Mouse (Mus musculus) limb, embryonic 13.5 days (tissue): ENCODE measurements at regions not wholly inside any gene's neighbourhood (a gene's known extent, or its start where the extent isn't known, plus 50 kb on each side); places are given as distances from the start of the nearest gene placed in this dataset.
A peak's percentile ranks its signal among the peaks of the same experiment; 100 is the strongest.

Experiments
- ATAC-seq: fragments of 200-750 bp; cut with Nextera tagmentation; 2 replicates; pipeline ENCODE4 v1.8.0; 2017; ENCODE audit warnings: low read depth, moderate number of reproducible peaks, moderate TSS enrichment; ENCODE audit not compliant: low FRiP score
- H3K27ac ChIP-seq: fragments of 300-500 bp; sonication (generic); 2 replicates; pipeline ENCODE4 v1.5.1; 2015; ENCODE audit warnings: inconsistent platforms, mild to moderate bottlenecking, moderate library complexity
- H3K27me3 ChIP-seq: fragments of 300-500 bp; sonication (generic); 2 replicates; pipeline ENCODE4 v1.6.1; 2015; ENCODE audit warnings: mild to moderate bottlenecking, inconsistent platforms
- H3K36me3 ChIP-seq: fragments of 300-500 bp; sonication (generic); 2 replicates; pipeline ENCODE4 v1.6.1; 2015; ENCODE audit warnings: inconsistent platforms, mild to moderate bottlenecking, moderate library complexity
- H3K4me1 ChIP-seq: fragments of 300-500 bp; sonication (generic); 2 replicates; pipeline ENCODE4 v1.6.1; 2015; ENCODE audit warnings: inconsistent platforms
- H3K4me2 ChIP-seq: fragments of 300-500 bp; sonication (generic); replicated peaks from 2 replicates; pipeline ENCODE4 v1.6.1; 2015; ENCODE audit warnings: inconsistent platforms, mild to moderate bottlenecking, moderate library complexity
- H3K4me3 ChIP-seq: fragments of 300-500 bp; sonication (generic); 2 replicates; pipeline ENCODE4 v1.5.1; 2015; ENCODE audit warnings: moderate library complexity, mild to moderate bottlenecking, inconsistent platforms
- H3K9ac ChIP-seq: fragments of 300-500 bp; sonication (generic); 2 replicates; pipeline ENCODE4 v1.6.1; 2015; ENCODE audit warnings: mild to moderate bottlenecking, inconsistent platforms
- H3K9me3 ChIP-seq: fragments of 300-500 bp; sonication (generic); 2 replicates; pipeline ENCODE4 v1.6.1; 2016; ENCODE audit warnings: inconsistent platforms
- WGBS: fragments of 180-500 bp; shearing (Covaris S2); methylation state at CpG from one replicate; pipeline ENCODE4 v1.1.7; 2015; 5-methylcytosine and 5-hydroxymethylcytosine counted together

- no peak overlapping the region for H3K4me3 ChIP-seq
- 84% methylated on average over 3 of the region's 3 CpGs for WGBS
- ATAC-seq, result no peak
- no peaks in the 10 kb centered on the region for H3K4me1 ChIP-seq
- no peak overlapping the region for H3K4me2 ChIP-seq
- H3K27me3 ChIP-seq, result no peaks in the 10 kb centered on the region
- no peaks in the 10 kb centered on the region for H3K9me3 ChIP-seq
- H3K9ac ChIP-seq, result no peak overlapping the region
- no peak overlapping the region for H3K27ac ChIP-seq
- H3K36me3 ChIP-seq, result no peaks in the 10 kb centered on the region
Observed at GRCm38 (mm10) chr3:118418981-118419380, 142.9 kb upstream of the Dpyd start.

GRCm38 (mm10) chr3:118421701-118422100, 140.2 kb upstream of the Dpyd start:
- ATAC-seq, result no peak
- Histone ChIP-seq H3K36me3 (no peaks in the 10 kb centered on the region), H3K4me3 (no peak overlapping the region), H3K27me3 (0 out of 2 replicates have a peak, but pooled peaks cover 2% of the 10 kb centered on the region), H3K9ac (no peak overlapping the region), H3K4me1 (peaks cover 8% of the 10 kb centered on the region; the same call in 1 of the 2 replicates), H3K9me3 (no peaks in the 10 kb centered on the region), H3K27ac (no peak overlapping the region), H3K4me2 (no peak overlapping the region)
- 37% methylated on average over 3 of the region's 3 CpGs for WGBS

- H3K27ac ChIP-seq, result no peak overlapping the region
- no peaks in the 10 kb centered on the region for H3K36me3 ChIP-seq
- 5% methylated on average over 19 of the region's 19 CpGs for WGBS
- no peaks in the 10 kb centered on the region for H3K9me3 ChIP-seq
- H3K27me3 ChIP-seq, result peaks cover 14% of the 10 kb centered on the region
- H3K4me1 ChIP-seq, result peaks cover 16% of the 10 kb centered on the region
- H3K4me2 ChIP-seq, result peak overlapping the region; percentile 69
- 0 out of 2 replicates have a peak, but pooled peaks have one; percentile 51 for ATAC-seq
- H3K9ac ChIP-seq, result peak overlapping the region; percentile 39; the same call in 1 of the 2 replicates
- peak overlapping the region; percentile 41 for H3K4me3 ChIP-seq
Observed at GRCm38 (mm10) chr3:118425748-118426147, 136.2 kb upstream of the Dpyd start.

GRCm38 (mm10) chr3:118428523-118428922, 133.4 kb upstream of the Dpyd start:
- Histone ChIP-seq H3K9me3 (no peaks in the 10 kb centered on the region), H3K4me3 (no peak overlapping the region), H3K9ac (no peak overlapping the region), H3K4me1 (peaks cover 23% of the 10 kb centered on the region), H3K27ac (no peak overlapping the region), H3K27me3 (peaks cover 38% of the 10 kb centered on the region), H3K4me2 (no peak overlapping the region), H3K36me3 (no peaks in the 10 kb centered on the region)
- WGBS, result 1% methylated on average over 5 of the region's 5 CpGs
- ATAC-seq, result no peak

GRCm38 (mm10) chr3:118429825-118430630, 131.9 kb upstream of the Dpyd start:
- Histone ChIP-seq H3K36me3 (no peaks in the 10 kb centered on the region), H3K27me3 (peaks cover 52% of the 10 kb centered on the region), H3K4me2 (peak overlapping the region; percentile 63), H3K27ac (no peak overlapping the region), H3K4me3 (peak overlapping the region; percentile 31), H3K9me3 (no peaks in the 10 kb centered on the region), H3K9ac (0 out of 2 replicates have a peak overlapping the region, but pooled peaks have one; percentile 31), H3K4me1 (peaks cover 35% of the 10 kb centered on the region)
- ATAC-seq, result no peak
- WGBS, result 9% methylated on average over 29 of the region's 29 CpGs

DNA sequence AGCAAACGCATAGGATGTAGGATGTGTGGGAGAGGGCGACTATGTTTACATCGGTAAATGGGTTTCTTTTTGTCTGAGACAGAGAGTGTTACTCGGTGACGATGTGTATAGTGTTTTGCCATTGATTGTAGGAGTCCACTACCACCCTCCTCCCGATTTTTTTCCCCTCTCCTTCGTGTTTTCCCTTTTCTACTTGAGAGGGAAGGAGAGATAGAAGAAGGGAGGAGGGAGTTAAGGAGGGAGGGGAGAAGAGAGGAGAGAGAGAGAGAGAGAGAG, 131.4 kb upstream of the Dpyd start:
- H3K27ac ChIP-seq, result no peak overlapping the region
- H3K9me3 ChIP-seq, result no peaks in the 10 kb centered on the region
- peak overlapping the region; percentile 31 for H3K4me3 ChIP-seq
- WGBS, result 4% methylated on average over 7 of the region's 7 CpGs
- no peak overlapping the region for H3K9ac ChIP-seq
- ATAC-seq, result no peak
- peaks cover 37% of the 10 kb centered on the region for H3K4me1 ChIP-seq
- H3K4me2 ChIP-seq, result peak overlapping the region; percentile 63
- no peaks in the 10 kb centered on the region for H3K36me3 ChIP-seq
- peaks cover 57% of the 10 kb centered on the region for H3K27me3 ChIP-seq

DNA sequence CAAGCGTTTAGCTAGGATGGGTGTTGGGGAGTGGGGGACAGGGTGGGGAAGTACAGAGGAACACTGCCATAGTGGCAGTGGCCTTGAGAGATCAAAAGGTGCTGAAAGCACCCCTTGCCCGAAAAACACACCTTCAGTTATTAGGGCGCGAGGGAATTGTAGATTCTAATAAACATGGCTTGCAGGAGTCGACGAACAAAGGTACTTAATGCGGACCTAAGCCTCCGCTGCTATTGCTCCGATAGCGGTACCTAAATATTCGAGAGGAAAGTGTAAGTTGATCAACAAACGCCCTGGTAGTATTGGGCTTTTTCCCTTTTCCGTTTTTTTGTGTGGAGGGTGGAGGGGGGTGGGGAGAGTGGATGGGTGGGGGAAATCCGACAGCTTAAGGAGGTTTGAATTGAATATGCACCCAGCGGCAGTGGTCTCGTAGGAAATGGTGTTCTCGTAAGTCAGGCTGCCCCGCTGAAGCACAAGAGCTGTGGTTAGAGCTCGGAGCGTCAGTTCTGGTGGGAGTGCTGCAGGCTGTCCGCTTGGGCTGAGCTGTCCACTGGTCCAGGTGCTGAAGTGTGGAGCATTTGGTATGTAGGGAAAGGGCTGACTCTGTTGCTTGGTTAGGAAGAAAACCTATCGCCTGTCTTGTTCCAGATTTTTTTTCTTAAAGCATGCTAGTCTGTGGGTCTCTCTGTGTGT, 130.8 kb upstream of the Dpyd start:
- WGBS, result 2% methylated on average over 22 of the region's 22 CpGs
- peaks cover 62% of the 10 kb centered on the region for H3K27me3 ChIP-seq
- ATAC-seq, result peak; percentile 86

GRCm38 (mm10) chr3:118433441-118434021, 128.4 kb upstream of the Dpyd start:
- Histone ChIP-seq H3K9me3 (no peaks in the 10 kb centered on the region), H3K4me1 (peaks cover 30% of the 10 kb centered on the region), H3K4me2 (peak overlapping the region; percentile 89), H3K9ac (no peak overlapping the region), H3K36me3 (no peaks in the 10 kb centered on the region), H3K27me3 (peaks cover 64% of the 10 kb centered on the region), H3K4me3 (peak overlapping the region; percentile 49), H3K27ac (no peak overlapping the region)
- ATAC-seq, result no peak
- WGBS, result under 1% methylated on average over 31 of the region's 31 CpGs

More for the DNA sequence above, 130.8 kb upstream of the Dpyd start:
- Histone ChIP-seq H3K36me3 (no peaks in the 10 kb centered on the region), H3K27ac (no peak overlapping the region), H3K4me1 (peaks cover 31% of the 10 kb centered on the region), H3K9ac (no peak overlapping the region), H3K4me2 (peak overlapping the region; percentile 63), H3K9me3 (no peaks in the 10 kb centered on the region), H3K4me3 (peak overlapping the region; percentile 31)

DNA sequence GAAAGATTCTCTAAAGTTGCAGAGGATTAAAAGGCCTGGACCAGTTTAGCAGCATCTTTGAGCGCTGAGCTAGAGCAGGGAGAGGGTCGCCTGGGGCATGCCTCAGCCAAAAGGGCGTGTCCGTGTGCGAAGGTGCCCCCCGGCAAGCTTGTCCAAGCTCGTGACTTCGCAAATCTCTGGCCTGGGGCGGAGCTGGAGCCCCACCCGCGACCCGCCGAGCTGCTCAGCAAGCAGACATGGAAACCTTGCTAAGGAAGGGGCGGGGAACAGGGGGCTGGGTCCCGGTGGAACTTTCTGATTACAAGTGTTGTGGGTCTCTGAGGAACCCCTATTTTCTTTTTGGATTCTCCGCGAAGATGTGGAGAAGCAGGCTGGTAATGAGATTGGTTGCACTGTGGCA, 127.6 kb upstream of the Dpyd start:
- Histone ChIP-seq H3K4me3 (peak overlapping the region; percentile 49), H3K27ac (no peak overlapping the region), H3K36me3 (no peaks in the 10 kb centered on the region), H3K9ac (no peak overlapping the region), H3K9me3 (no peaks in the 10 kb centered on the region), H3K4me2 (peak overlapping the region; percentile 89), H3K4me1 (peaks cover 30% of the 10 kb centered on the region), H3K27me3 (peaks cover 64% of the 10 kb centered on the region)
- WGBS, result under 1% methylated on average over 17 of the region's 17 CpGs
- no peak for ATAC-seq

- H3K4me2 ChIP-seq, result peak overlapping the region; percentile 89
- H3K36me3 ChIP-seq, result no peaks in the 10 kb centered on the region
- H3K27me3 ChIP-seq, result peaks cover 62% of the 10 kb centered on the region
- peaks cover 30% of the 10 kb centered on the region for H3K4me1 ChIP-seq
- 2% methylated on average over 13 of the region's 13 CpGs for WGBS
- H3K27ac ChIP-seq, result no peak overlapping the region
- no peak overlapping the region for H3K9ac ChIP-seq
- H3K4me3 ChIP-seq, result peak overlapping the region; percentile 49
- no peaks in the 10 kb centered on the region for H3K9me3 ChIP-seq
- no peak for ATAC-seq
Observed at GRCm38 (mm10) chr3:118434847-118435246, 127.1 kb upstream of the Dpyd start.

GRCm38 (mm10) chr3:118435248-118435647, 126.7 kb upstream of the Dpyd start:
- WGBS, result 8% methylated on average over 9 of the region's 9 CpGs
- H3K9ac ChIP-seq, result no peak overlapping the region

DNA sequence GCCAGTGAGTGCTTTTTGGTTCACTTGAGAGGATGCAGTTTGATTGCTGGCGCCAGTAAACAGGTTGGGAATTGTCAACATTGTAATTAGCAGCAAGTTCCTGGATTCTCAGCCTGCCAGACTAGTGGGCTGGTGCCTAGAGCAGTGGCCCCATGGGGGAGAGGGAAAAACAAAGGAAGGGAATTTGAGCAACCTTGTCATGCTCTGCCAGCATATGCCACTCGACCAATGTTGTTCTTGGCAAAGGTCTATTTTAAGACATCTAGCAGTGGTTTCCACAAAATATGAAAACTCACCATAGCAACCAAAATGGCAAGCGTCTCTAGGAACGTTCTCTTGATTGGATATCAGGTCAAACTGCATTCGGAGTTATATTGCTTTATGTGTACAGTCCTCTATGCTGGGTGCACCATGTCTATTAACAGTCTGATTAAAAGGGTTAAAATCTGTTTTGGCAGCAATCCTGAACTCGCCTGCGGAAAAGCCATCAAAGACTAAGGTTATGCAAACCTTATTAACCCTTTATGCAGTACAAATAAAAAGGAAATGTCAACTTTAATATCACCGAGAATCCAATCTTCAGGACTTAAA, 118.1 kb upstream of the Dpyd start:
- no peaks in the 10 kb centered on the region for H3K9me3 ChIP-seq
- H3K27ac ChIP-seq, result no peak overlapping the region
- 36% methylated on average over 8 of the region's 8 CpGs for WGBS
- H3K36me3 ChIP-seq, result no peaks in the 10 kb centered on the region
- H3K4me1 ChIP-seq, result peaks cover 11% of the 10 kb centered on the region
- no peak overlapping the region for H3K9ac ChIP-seq
- no peaks in the 10 kb centered on the region for H3K27me3 ChIP-seq
- no peak overlapping the region for H3K4me3 ChIP-seq
- H3K4me2 ChIP-seq, result no peak overlapping the region
- ATAC-seq, result peak; percentile 28; the same call in 1 of the 2 replicates

More at GRCm38 (mm10) chr3:118435248-118435647, 126.7 kb upstream of the Dpyd start:
- Histone ChIP-seq H3K4me2 (peak overlapping the region; percentile 89), H3K4me1 (peaks cover 27% of the 10 kb centered on the region), H3K27ac (no peak overlapping the region), H3K36me3 (no peaks in the 10 kb centered on the region), H3K9me3 (no peaks in the 10 kb centered on the region), H3K27me3 (peaks cover 58% of the 10 kb centered on the region), H3K4me3 (peak overlapping the region; percentile 49)
- no peak for ATAC-seq
